Mouse (Mus musculus) stomach, embryonic 14.5 days (tissue): ENCODE results near the gene Bcam. TPM values are rescaled to one million over a fixed set of nuclear protein-coding genes. Genes with fewer than 3 reads are reported as not detected.

Source experiments
- ATAC-seq: fragments of 200-750 bp; cut with Nextera tagmentation; 2 replicates; pipeline ENCODE4 v1.8.0; 2017; ENCODE audit warnings: low read depth, moderate TSS enrichment; ENCODE audit not compliant: insufficient number of reproducible peaks, insufficient read depth, low FRiP score
- H3K27ac ChIP-seq: fragments of 300-500 bp; sonication (generic); 2 replicates; pipeline ENCODE4 v1.5.1; 2014; ENCODE audit warnings: mild to moderate bottlenecking, low read length, moderate library complexity, mixed read lengths
- H3K27me3 ChIP-seq: fragments of 300-500 bp; sonication (generic); 2 replicates; pipeline ENCODE4 v1.6.1; 2014; ENCODE audit warnings: low read length, control low read depth, mixed read lengths; ENCODE audit not compliant: control insufficient read depth, insufficient read depth
- H3K36me3 ChIP-seq: fragments of 300-500 bp; sonication (generic); 2 replicates; pipeline ENCODE4 v1.6.1; 2014; ENCODE audit warnings: mild to moderate bottlenecking, control low read depth, low read length, moderate library complexity, mixed read lengths; ENCODE audit not compliant: control insufficient read depth, insufficient read depth
- H3K4me1 ChIP-seq: fragments of 300-500 bp; sonication (generic); 2 replicates; pipeline ENCODE4 v1.6.1; 2014; ENCODE audit warnings: low read length, control low read depth, mixed read lengths; ENCODE audit not compliant: control insufficient read depth, insufficient read depth
- H3K4me2 ChIP-seq: fragments of 300-500 bp; sonication (generic); replicated peaks from 2 replicates; pipeline ENCODE4 v1.6.1; 2014; ENCODE audit warnings: low read depth, low read length, control low read depth
- H3K4me3 ChIP-seq: fragments of 300-500 bp; sonication (generic); 2 replicates; pipeline ENCODE4 v1.5.1; 2014; ENCODE audit warnings: low read depth, low read length, control low read depth
- H3K9ac ChIP-seq: fragments of 300-500 bp; sonication (generic); replicated peaks from 2 replicates; pipeline ENCODE4 v1.6.1; 2014; ENCODE audit warnings: low read depth, mild to moderate bottlenecking, control low read depth, low read length, moderate library complexity, mixed read lengths
- H3K9me3 ChIP-seq: fragments of 300-500 bp; sonication (generic); 2 replicates; pipeline ENCODE4 v1.6.1; 2016; ENCODE audit warnings: low read depth, low read length, control low read depth; ENCODE audit not compliant: control insufficient read depth
- WGBS: fragments of 180-500 bp; shearing (Covaris S2); extraction: QIAGEN DNeasy Blood & Tissue Kit; methylation state at CpG from one replicate; pipeline ENCODE4 v1.1.7; 2014; 5-methylcytosine and 5-hydroxymethylcytosine counted together
- polyA plus RNA-seq: library from polyadenylated mRNA; unstranded; fragments of >200 nt; fragmentation: Nextera tagmentation; extraction: Ambion mirVana; gene quantifications from 2 replicates; pipeline ENCODE4 v1.2.1, GENCODE M21; 2014

Gene Bcam
- polyA plus RNA-seq, 1 experiment from 2014 or later = 156 TPM

DNA sequence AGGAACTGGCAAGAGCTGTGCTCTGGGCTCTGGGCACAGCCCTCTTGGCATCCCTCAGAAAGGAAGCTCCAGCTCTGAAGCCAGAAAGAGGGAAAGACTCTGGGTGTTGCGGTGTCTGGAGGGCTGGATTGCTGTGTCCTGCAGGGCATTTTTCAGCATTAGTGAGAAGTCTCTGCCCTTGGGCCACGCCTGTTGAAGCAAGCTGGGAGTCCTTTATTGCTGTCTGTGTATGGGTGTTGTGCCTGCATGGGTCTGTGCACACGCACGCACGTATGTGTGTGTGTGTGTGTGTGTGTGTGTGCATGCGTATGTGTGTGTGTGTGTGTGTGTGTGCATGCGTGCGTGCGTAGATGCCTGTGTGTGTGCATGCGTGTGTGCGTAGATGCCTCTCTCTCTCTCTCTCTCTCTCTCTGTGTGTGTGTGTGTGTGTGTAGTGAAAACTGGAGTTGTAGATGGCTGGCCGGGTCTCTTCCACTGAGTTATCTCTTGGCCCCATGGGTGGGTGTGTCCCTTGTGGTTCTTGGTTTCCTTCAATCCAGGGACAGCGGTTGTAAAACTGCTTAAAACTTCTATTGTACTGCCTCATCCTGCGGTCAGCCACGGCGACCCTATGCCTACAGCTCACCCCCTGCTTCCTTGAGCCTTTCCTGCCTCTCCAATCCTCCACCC is 34.3 kb downstream of the Bcam start:
- Histone ChIP-seq H3K27ac (no peak overlapping the region), H3K4me1 (no peaks in the 10 kb centered on the region), H3K9me3 (no peaks in the 10 kb centered on the region), H3K4me3 (no peak overlapping the region), H3K27me3 (no peaks in the 10 kb centered on the region), H3K36me3 (peaks cover 52% of the 10 kb centered on the region), H3K9ac (no peak overlapping the region), H3K4me2 (no peak overlapping the region)
- ATAC-seq = no peak
- 91% methylated on average over 16 of the region's 16 CpGs for WGBS

DNA sequence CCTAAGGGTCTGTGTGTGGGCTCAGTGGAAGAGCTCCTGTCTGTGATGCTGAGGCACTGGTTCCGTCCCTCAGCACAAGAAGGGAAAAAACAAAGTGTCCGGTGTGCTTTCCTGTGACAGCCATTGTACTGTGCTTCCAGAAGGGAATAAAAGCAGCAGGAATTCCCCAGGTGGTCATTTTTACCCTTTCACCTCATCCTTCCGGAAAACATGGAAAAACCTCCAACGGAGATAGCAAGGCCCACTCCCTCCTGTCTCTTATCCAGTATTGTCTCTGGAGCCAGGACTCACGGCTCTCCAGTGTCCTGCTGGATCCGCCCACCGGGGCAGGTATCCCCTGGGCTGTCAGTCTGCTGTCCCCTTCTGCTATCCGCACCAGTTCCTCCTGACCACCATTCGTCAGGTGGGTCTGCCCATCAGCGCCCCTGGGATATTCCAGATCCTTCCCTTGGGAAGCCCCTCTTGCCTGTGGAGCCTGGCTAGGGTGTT is 36.6 kb downstream of the Bcam start:
- Histone ChIP-seq H3K4me3 (no peak overlapping the region), H3K27ac (no peak overlapping the region), H3K36me3 (peaks cover 68% of the 10 kb centered on the region), H3K9me3 (no peaks in the 10 kb centered on the region), H3K4me1 (no peaks in the 10 kb centered on the region), H3K27me3 (no peaks in the 10 kb centered on the region), H3K4me2 (no peak overlapping the region), H3K9ac (no peak overlapping the region)
- no peak for ATAC-seq
- WGBS = 86% methylated on average over 10 of the region's 10 CpGs

DNA sequence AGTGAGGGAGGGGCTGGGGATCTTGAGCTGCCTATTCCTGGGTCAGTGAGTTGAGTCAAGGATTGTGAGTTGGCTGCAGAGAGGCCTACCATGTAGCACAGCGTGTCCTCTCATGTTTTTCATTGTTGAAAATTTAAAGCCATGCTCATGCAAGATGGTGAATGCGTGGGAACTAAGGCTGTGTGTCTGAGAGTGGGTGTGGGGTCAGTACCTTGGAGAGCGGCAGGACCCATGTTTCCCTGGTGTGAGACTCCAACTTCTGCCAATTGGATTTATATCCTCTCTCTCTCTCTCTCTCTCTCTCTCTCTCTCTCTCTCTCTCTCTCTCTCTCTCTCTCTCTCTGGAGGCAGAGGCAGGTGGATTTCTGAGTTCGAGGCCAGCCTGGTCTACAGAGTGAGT is 44.3 kb downstream of the Bcam start:
- ATAC-seq = no peak
- Histone ChIP-seq H3K27me3 (no peaks in the 10 kb centered on the region), H3K9ac (no peak overlapping the region), H3K4me3 (no peak overlapping the region), H3K4me1 (no peaks in the 10 kb centered on the region), H3K9me3 (peaks cover 3% of the 10 kb centered on the region), H3K27ac (no peak overlapping the region), H3K36me3 (peaks cover 62% of the 10 kb centered on the region), H3K4me2 (no peak overlapping the region)
- WGBS = 90% methylated on average over 4 of the region's 4 CpGs

DNA sequence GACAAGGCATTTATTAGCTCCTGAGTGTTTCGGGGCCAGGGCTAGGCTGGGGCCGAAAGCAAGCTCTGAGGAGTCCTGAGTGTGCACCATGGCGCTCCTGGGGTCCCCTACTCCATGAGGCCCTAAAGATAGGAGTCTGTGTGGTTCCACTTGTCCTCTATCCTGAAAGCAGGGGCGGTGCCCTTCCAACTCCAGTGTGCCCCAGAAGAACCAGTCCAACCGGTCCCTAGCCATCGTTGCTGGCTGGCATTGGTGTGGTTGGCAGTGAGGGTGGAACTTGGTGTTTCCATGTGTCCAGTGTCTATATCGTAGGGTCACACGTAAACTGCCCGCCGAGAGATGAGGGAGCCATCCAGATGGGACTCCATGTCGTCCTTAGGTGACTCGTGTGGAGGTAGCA is 46.6 kb downstream of the Bcam start:
- H3K4me3 ChIP-seq = no peak overlapping the region
- no peaks in the 10 kb centered on the region for H3K27me3 ChIP-seq
- H3K9ac ChIP-seq = no peak overlapping the region
- no peak overlapping the region for H3K27ac ChIP-seq
- H3K4me1 ChIP-seq = no peaks in the 10 kb centered on the region
- no peak for ATAC-seq
- no peak overlapping the region for H3K4me2 ChIP-seq
- peaks cover 45% of the 10 kb centered on the region for H3K36me3 ChIP-seq
- H3K9me3 ChIP-seq = peaks cover 14% of the 10 kb centered on the region
- WGBS = 87% methylated on average over 12 of the region's 12 CpGs

DNA sequence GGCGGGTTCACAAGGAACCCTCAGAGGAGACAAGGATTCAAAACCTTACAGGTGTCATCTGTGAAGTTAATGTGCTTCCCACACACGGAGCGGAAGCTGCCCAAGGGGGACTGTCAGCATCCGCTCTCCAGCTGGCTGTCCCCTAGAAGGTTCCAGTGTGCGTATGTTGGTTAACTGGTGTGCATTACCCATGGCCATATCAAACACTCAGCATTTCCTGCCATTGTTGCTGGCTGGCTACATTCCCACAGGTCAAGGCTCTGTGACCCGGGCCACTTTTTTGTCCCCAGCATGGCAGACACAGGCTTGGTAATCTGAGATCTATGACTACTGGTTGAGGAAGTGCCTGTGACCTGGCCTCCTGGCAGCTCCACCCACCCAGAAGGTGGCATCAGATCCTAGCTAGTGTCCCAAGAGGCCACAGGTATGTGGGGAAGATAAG is 48.0 kb downstream of the Bcam start:
- Histone ChIP-seq H3K27ac (no peak overlapping the region), H3K4me2 (no peak overlapping the region), H3K4me3 (no peak overlapping the region), H3K4me1 (no peaks in the 10 kb centered on the region), H3K36me3 (peaks cover 45% of the 10 kb centered on the region), H3K9me3 (peaks cover 14% of the 10 kb centered on the region), H3K27me3 (no peaks in the 10 kb centered on the region), H3K9ac (no peak overlapping the region)
- no peak for ATAC-seq
- WGBS = 87% methylated on average over 6 of the region's 6 CpGs

DNA sequence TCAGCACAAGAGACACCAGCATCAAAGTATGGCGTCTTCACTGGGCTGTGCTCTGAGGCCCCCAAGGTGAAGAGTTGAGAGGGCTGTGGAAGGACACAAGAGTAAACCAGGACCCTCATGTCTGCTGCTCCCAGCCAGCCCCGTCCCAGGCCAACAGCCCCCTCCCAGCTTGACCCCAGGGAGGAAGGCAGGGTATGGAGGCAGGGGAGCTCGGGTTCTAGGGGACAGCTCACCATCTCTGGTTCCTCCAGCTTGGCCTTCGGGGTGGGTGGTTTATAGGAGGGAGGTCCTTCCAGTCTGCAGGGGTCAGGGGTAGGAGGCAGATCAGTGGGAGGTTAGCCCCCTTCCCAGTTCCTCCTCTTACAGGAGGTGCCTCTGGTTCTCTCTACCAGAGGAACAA is 51.6 kb downstream of the Bcam start:
- no peak overlapping the region for H3K27ac ChIP-seq
- H3K27me3 ChIP-seq = no peaks in the 10 kb centered on the region
- ATAC-seq = no peak
- H3K4me2 ChIP-seq = no peak overlapping the region
- H3K4me1 ChIP-seq = peaks cover 12% of the 10 kb centered on the region
- no peak overlapping the region for H3K4me3 ChIP-seq
- H3K9ac ChIP-seq = no peak overlapping the region
- H3K9me3 ChIP-seq = peaks cover 14% of the 10 kb centered on the region
- WGBS = 89% methylated on average over 4 of the region's 4 CpGs
- H3K36me3 ChIP-seq = peaks cover 25% of the 10 kb centered on the region

DNA sequence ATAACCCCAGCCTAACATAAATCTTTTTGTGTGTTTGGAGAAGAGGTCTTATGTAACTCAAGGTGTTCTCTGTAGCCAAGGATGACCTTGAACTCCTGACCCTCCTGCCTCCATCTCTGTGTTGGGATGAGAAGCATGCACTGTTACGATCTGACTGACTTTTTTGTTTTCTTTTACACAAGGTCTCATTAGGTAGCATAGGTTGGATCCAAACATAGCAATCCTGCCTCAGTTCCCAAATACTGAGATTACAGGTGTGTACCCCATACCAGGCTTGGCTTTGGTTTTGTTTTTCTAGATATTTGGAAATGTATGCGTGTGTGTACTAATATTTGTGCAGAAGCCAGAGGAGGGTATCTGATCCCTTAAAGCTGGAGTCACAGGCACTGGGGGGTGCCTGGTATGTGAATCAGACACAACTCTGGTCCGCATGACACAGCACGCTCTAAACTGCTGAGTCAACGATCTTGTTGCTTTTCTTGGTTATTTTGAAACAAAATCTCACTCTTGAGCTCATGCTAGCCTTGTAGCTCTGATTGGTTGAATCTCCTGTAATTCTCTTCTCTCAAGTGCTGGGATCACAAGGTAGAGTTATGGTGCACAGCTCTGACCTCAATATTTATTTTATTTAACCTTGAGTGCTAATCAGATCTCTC is 52.4 kb downstream of the Bcam start:
- 94% methylated on average over 5 of the region's 5 CpGs for WGBS

DNA sequence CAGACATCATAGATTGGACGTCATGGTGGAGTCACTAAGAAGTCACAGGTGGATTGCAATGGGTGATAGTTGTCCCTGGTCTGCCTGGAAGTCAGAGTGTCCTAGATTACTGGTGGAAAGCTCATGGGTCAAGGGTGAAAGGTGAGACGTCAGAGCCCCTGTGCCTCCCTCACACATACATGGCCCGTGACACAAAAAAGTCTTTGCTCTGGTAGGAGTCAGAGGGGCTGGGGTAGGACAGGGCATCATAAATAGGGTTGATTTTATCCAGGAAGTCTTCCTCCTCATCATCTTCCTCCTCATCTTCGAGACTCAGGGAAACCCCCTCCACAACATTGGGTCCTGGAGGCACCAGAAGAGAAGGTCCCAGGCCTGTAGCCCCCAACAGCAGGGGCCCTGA is 53.5 kb downstream of the Bcam start:
- Histone ChIP-seq H3K9ac (no peak overlapping the region), H3K4me3 (no peak overlapping the region), H3K4me1 (peaks cover 14% of the 10 kb centered on the region), H3K9me3 (peaks cover 14% of the 10 kb centered on the region), H3K4me2 (no peak overlapping the region), H3K27ac (no peak overlapping the region), H3K27me3 (no peaks in the 10 kb centered on the region), H3K36me3 (peaks cover 30% of the 10 kb centered on the region)
- ATAC-seq = no peak
- WGBS = 82% methylated on average over 4 of the region's 4 CpGs

More for the DNA sequence above, 52.4 kb downstream of the Bcam start:
- H3K9ac ChIP-seq = no peak overlapping the region
- peaks cover 14% of the 10 kb centered on the region for H3K9me3 ChIP-seq
- peaks cover 21% of the 10 kb centered on the region for H3K36me3 ChIP-seq
- no peaks in the 10 kb centered on the region for H3K27me3 ChIP-seq
- ATAC-seq = no peak
- no peak overlapping the region for H3K27ac ChIP-seq
- H3K4me3 ChIP-seq = no peak overlapping the region
- H3K4me1 ChIP-seq = peaks cover 14% of the 10 kb centered on the region
- H3K4me2 ChIP-seq = no peak overlapping the region
